Mouse (Mus musculus): ENCODE data around the gene Ldlrad1. TPM values are rescaled to one million over a fixed set of nuclear protein-coding genes. Genes with fewer than 3 reads are reported as not detected.

Gene Ldlrad1
- polyA plus RNA-seq, 1 experiment: 0.21 TPM

- DNase-seq (ENCODE audit: low spot score): no peak
Observed at GRCm38 (mm10) chr4:107211465-107211864, 2.5 kb downstream of the Ldlrad1 start.

GRCm38 (mm10) chr4:107211936-107212335 lies 3.0 kb downstream of the Ldlrad1 start:
- no peak for DNase-seq (ENCODE audit: low spot score)

- DNase-seq (ENCODE audit: low spot score): no peak
Observed at GRCm38 (mm10) chr4:107213279-107214011, 4.5 kb downstream of the Ldlrad1 start.

GRCm38 (mm10) chr4:107217574-107217973 lies 8.6 kb downstream of the Ldlrad1 start:
- no peak for DNase-seq (ENCODE audit: low spot score)

GRCm38 (mm10) chr4:107221524-107221923 lies 12.5 kb downstream of the Ldlrad1 start:
- no peak for DNase-seq (ENCODE audit: low spot score)

- DNase-seq (ENCODE audit: low spot score): no peak
Observed at GRCm38 (mm10) chr4:107223225-107224204, 14.5 kb downstream of the Ldlrad1 start.

GRCm38 (mm10) chr4:107226313-107226712 lies 17.3 kb downstream of the Ldlrad1 start:
- DNase-seq (ENCODE audit: low spot score): no peak

GRCm38 (mm10) chr4:107232219-107232618 lies 23.2 kb downstream of the Ldlrad1 start:
- DNase-seq (ENCODE audit: low spot score): no peak

- DNase-seq (ENCODE audit: low spot score): no peak
Observed at GRCm38 (mm10) chr4:107238253-107238652, 29.3 kb downstream of the Ldlrad1 start.

- DNase-seq (ENCODE audit: low spot score): no peak
Observed at GRCm38 (mm10) chr4:107240196-107240595, 31.2 kb downstream of the Ldlrad1 start.

- DNase-seq (ENCODE audit: low spot score): no peak
Observed at GRCm38 (mm10) chr4:107243365-107244333, 34.7 kb downstream of the Ldlrad1 start.

GRCm38 (mm10) chr4:107245368-107245767 lies 36.4 kb downstream of the Ldlrad1 start:
- DNase-seq (ENCODE audit: low spot score): no peak

GRCm38 (mm10) chr4:107246040-107246439 lies 37.1 kb downstream of the Ldlrad1 start:
- DNase-seq (ENCODE audit: low spot score): no peak

GRCm38 (mm10) chr4:107247110-107247509 lies 38.1 kb downstream of the Ldlrad1 start:
- DNase-seq (ENCODE audit: low spot score): no peak

- DNase-seq (ENCODE audit: low spot score): no peak
Observed at GRCm38 (mm10) chr4:107248061-107248460, 39.1 kb downstream of the Ldlrad1 start.

- no peak for DNase-seq (ENCODE audit: low spot score)
Observed at GRCm38 (mm10) chr4:107249471-107249870, 40.5 kb downstream of the Ldlrad1 start.

GRCm38 (mm10) chr4:107250494-107250893 lies 41.5 kb downstream of the Ldlrad1 start:
- no peak for DNase-seq (ENCODE audit: low spot score)

GRCm38 (mm10) chr4:107252522-107252921 lies 43.5 kb downstream of the Ldlrad1 start:
- DNase-seq (ENCODE audit: low spot score): no peak

GRCm38 (mm10) chr4:107253125-107254091 lies 44.4 kb downstream of the Ldlrad1 start, which contains the start of the genes Lrrc42 and Hspb11:
Gene Lrrc42, minus strand, starts transcription at chr4:107253532.
Gene Hspb11, plus strand, starts transcription at chr4:107253593.
- peak; percentile 86 for DNase-seq (ENCODE audit: low spot score)

GRCm38 (mm10) chr4:107254414-107254813 lies 45.4 kb downstream of the Ldlrad1 start:
- DNase-seq (ENCODE audit: low spot score): no peak
